21 mouse cellular contexts compared by ENCODE assay signal in genomic region chr8:92703375-92703774, GRCm38 (mm10). TPM values are rescaled to one million over a fixed set of nuclear protein-coding genes. Genes with fewer than 3 reads are reported as not detected.
DNase-seq lines count a peak whose midpoint lies in the region; ATAC-seq and TF ChIP-seq lines count a peak whose summit lies in the region.
"Had no signal": no experiment of that assay in that cellular context is flagged by ENCODE, and none has a peak within 500 bp of the region (broad histone marks: within the 10 kb centered on the region; RNA-seq: fewer than 3 reads in every experiment).

No protein-coding gene starts in this region.

- H3K36me3 ChIP-seq in heart, embryonic 16.5 days (ENCODE audit: control insufficient read depth, insufficient read depth) = no peaks in the 10 kb centered on the region
- H3K36me3 ChIP-seq: hindbrain, embryonic 10.5 days; limb, embryonic 10.5 days; midbrain, embryonic 10.5 days; neural tube, embryonic 13.5 days; stomach, embryonic 15.5 days had no signal

- 42% methylated on average over 3 of the region's 3 CpGs for WGBS in cerebellum, adult 2 months
- WGBS in heart, embryonic 16.5 days = 61% methylated on average over 3 of the region's 3 CpGs

- H3K9ac ChIP-seq in heart, embryonic 16.5 days (ENCODE audit: low read length) = no peak overlapping the region
- H3K9ac ChIP-seq: neural tube, embryonic 13.5 days; stomach, embryonic 15.5 days had no signal

- peak; percentile 13 to 28 for DNase-seq in cerebellum, adult 2 months
- no peak for DNase-seq in cerebellum, adult 9-10 months
- DNase-seq in heart, adult 11 months = peak; percentile 96
- no peak for DNase-seq in heart, postnatal 25 days (ENCODE audit: low spot score)
- peak; percentile 60 for DNase-seq in adipocyte (ENCODE audit: low spot score)
- no peak for DNase-seq in embryo, embryonic 10.5 days (ENCODE audit: low spot score)
- DNase-seq: kidney, adult 8-10 months; lung, adult 2 months; lung, postnatal 36 days; spleen, adult 18-20 months; thymus, adult 2 months had no signal

- TF ChIP-seq CTCF in cerebellum, adult 2 months (IDR thresholded peaks at IDR 0.05; ENCODE audit: borderline replicate concordance, insufficient read depth, low read depth, low read length) = no peak

- intact Hi-C loops in heart, postnatal 25 days (cut with DNase I) = no loop called here

- H3K4me3 ChIP-seq in cerebellum, adult 2 months (replicated peaks; ENCODE audit: insufficient read depth, low read depth, low read length) = no peak overlapping the region
- H3K4me3 ChIP-seq in heart, embryonic 16.5 days (ENCODE audit: low read length) = no peak overlapping the region
- H3K4me3 ChIP-seq: erythroblast, embryonic 14.5 days; hindbrain, embryonic 10.5 days; limb, embryonic 10.5 days; midbrain, embryonic 10.5 days; neural tube, embryonic 13.5 days; stomach, embryonic 15.5 days had no signal

- H3K27me3 ChIP-seq in cerebellum, adult 2 months (ENCODE audit: control insufficient read depth, insufficient read depth, low read length) = no peaks in the 10 kb centered on the region
- H3K27me3 ChIP-seq in heart, embryonic 16.5 days (ENCODE audit: control insufficient read depth, insufficient read depth, low read length) = no peaks in the 10 kb centered on the region
- H3K27me3 ChIP-seq: stomach, embryonic 15.5 days had no signal

- H3K4me1 ChIP-seq in cerebellum, adult 2 months (ENCODE audit: control insufficient read depth, insufficient read depth, low read length) = no peaks in the 10 kb centered on the region
- H3K4me1 ChIP-seq in heart, embryonic 16.5 days (ENCODE audit: control insufficient read depth, insufficient read depth, low read length) = no peaks in the 10 kb centered on the region
- H3K4me1 ChIP-seq: neural tube, embryonic 13.5 days; stomach, embryonic 15.5 days had no signal

- peak; percentile 58 for ATAC-seq in heart, embryonic 16.5 days (replicated peaks; ENCODE audit: extremely low read depth, insufficient read depth, low FRiP score)
- no peak for ATAC-seq in megakaryocyte, adult 5-6 weeks (ENCODE audit: poor library complexity, severe bottlenecking)
- ATAC-seq: forebrain, embryonic 16.5 days had no signal

- no peak for TF ChIP-seq POLR2A in cerebellum, adult 2 months (IDR thresholded peaks at IDR 0.05; ENCODE audit: borderline replicate concordance, insufficient read depth, low read length)

- H3K27ac ChIP-seq in cerebellum, adult 2 months (ENCODE audit: insufficient read depth, low read length) = no peak overlapping the region
- no peak overlapping the region for H3K27ac ChIP-seq in heart, embryonic 16.5 days (ENCODE audit: low read length)
- H3K27ac ChIP-seq: hindbrain, embryonic 10.5 days; limb, embryonic 10.5 days; midbrain, embryonic 10.5 days; neural tube, embryonic 13.5 days; stomach, embryonic 15.5 days had no signal

- no peak overlapping the region for H3K4me2 ChIP-seq in heart, embryonic 16.5 days (ENCODE audit: low read depth, low read length)
- H3K4me2 ChIP-seq: liver, embryonic 11.5 days; neural tube, embryonic 13.5 days; stomach, embryonic 15.5 days had no signal

- H3K9me3 ChIP-seq in heart, embryonic 16.5 days (replicated peaks; ENCODE audit: control insufficient read depth, low read length) = no peaks in the 10 kb centered on the region
- H3K9me3 ChIP-seq: hindbrain, embryonic 10.5 days; limb, embryonic 10.5 days; midbrain, embryonic 10.5 days; neural tube, embryonic 13.5 days; stomach, embryonic 15.5 days had no signal

RNA-seq across cellular contexts. Expression of gene Irx6, which starts 29.3 kb away (rescaled TPM):
- polyA plus RNA-seq in cerebellum, adult 2 months (2012; rRNA removed) = 0.30 and 0.41 TPM in 2 replicates
- not detected for total RNA-seq in heart, postnatal 25 days (2021)
- 0.50 and 0.77 TPM in 2 replicates for polyA plus RNA-seq in heart, embryonic 16.5 days (2015; fragmentation: Nextera tagmentation; extraction: Ambion mirVana)
- not detected in 2 replicates for total RNA-seq in megakaryocyte, adult 5-6 weeks (2015)
- not detected in 2 replicates for total RNA-seq in megakaryocyte, adult 5-6 weeks (2017)
- polyA plus RNA-seq: erythroblast, embryonic 14.5 days; liver, embryonic 11.5 days; lung, adult 2 months had no signal

Comparison
In these comparisons a context has a peak if more than half of its experiments do, and no peak if none do; other contexts are left out.
1. DNase-seq: peak in cerebellum, adult 2 months (2 of 2), heart, adult 11 months (single experiment) and adipocyte (single experiment); none in cerebellum, adult 9-10 months (single experiment), heart, postnatal 25 days (single experiment) and embryo, embryonic 10.5 days (single experiment).